Mouse (Mus musculus): ENCODE data around the gene Cdyl.

- TF ChIP-seq E2F4 (IDR thresholded peaks at IDR 0.05; ENCODE audit: insufficient read depth) = no peak
- TF ChIP-seq POLR2A (IDR thresholded peaks at IDR 0.05; ENCODE audit: insufficient read length, low read depth) = no peak
- TF ChIP-seq MYOG (IDR thresholded peaks at IDR 0.05; ENCODE audit: control insufficient read depth in 1 of 3, insufficient read depth in 1 of 3, insufficient read length in 2 of 3, low read depth in 2 of 3) = no peak
- TF ChIP-seq TCF12 (IDR thresholded peaks at IDR 0.05; ENCODE audit: insufficient read depth, poor library complexity, severe bottlenecking) = no peak
- TF ChIP-seq CEBPB (IDR thresholded peaks at IDR 0.05; ENCODE audit: insufficient read depth, poor library complexity, severe bottlenecking) = no peak
- no peak for TF ChIP-seq SRF (IDR thresholded peaks at IDR 0.05; ENCODE audit: control insufficient read depth, insufficient read length, low read depth)
- TF ChIP-seq MAX (IDR thresholded peaks at IDR 0.05; ENCODE audit: low read depth) = no peak
- TF ChIP-seq REST (IDR thresholded peaks at IDR 0.05; ENCODE audit: insufficient read depth, insufficient read length) = no peak
- no peak for TF ChIP-seq USF1 (IDR thresholded peaks at IDR 0.05; ENCODE audit: low read depth)
- TF ChIP-seq POLR2AphosphoS2 (IDR thresholded peaks at IDR 0.05; ENCODE audit: insufficient read length, low read depth) = no peak
Observed at GRCm38 (mm10) chr13:35805727-35806126, 146.1 kb downstream of the Cdyl start.
